Mouse (Mus musculus) heart, embryonic 11.5 days (tissue): ENCODE results near the gene Sfxn2. TPM values are rescaled to one million over a fixed set of nuclear protein-coding genes. Genes with fewer than 3 reads are reported as not detected.

Experiments
- ATAC-seq: fragments of 200-750 bp; cut with Nextera tagmentation; replicated peaks from 2 replicates; pipeline ENCODE4 v1.8.0; 2017; ENCODE audit warnings: moderate library complexity; ENCODE audit not compliant: insufficient number of reproducible peaks, low FRiP score, low TSS enrichment
- H3K27ac ChIP-seq: fragments of 300-500 bp; sonication (generic); 2 replicates; pipeline ENCODE4 v1.5.1; 2014; ENCODE audit warnings: mild to moderate bottlenecking, low read depth, low read length
- H3K27me3 ChIP-seq: fragments of 300-500 bp; sonication (generic); 2 replicates; pipeline ENCODE4 v1.6.1; 2014; ENCODE audit warnings: mild to moderate bottlenecking, low read length, mixed read lengths; ENCODE audit not compliant: control insufficient read depth, insufficient read depth
- H3K36me3 ChIP-seq: fragments of 300-500 bp; sonication (generic); 2 replicates; pipeline ENCODE4 v1.6.1; 2014; ENCODE audit warnings: mild to moderate bottlenecking, low read length, moderate library complexity, mixed read lengths; ENCODE audit not compliant: control insufficient read depth, insufficient read depth
- H3K4me1 ChIP-seq: fragments of 300-500 bp; sonication (generic); 2 replicates; pipeline ENCODE4 v1.6.1; 2014; ENCODE audit warnings: low read length; ENCODE audit not compliant: control insufficient read depth, insufficient read depth
- H3K4me2 ChIP-seq: fragments of 300-500 bp; sonication (generic); 2 replicates; pipeline ENCODE4 v1.6.1; 2014; ENCODE audit warnings: mild to moderate bottlenecking, moderate library complexity
- H3K4me3 ChIP-seq: fragments of 300-500 bp; sonication (generic); 2 replicates; pipeline ENCODE4 v1.5.1; 2014; ENCODE audit warnings: low read depth, low read length
- H3K9ac ChIP-seq: fragments of 300-500 bp; sonication (generic); 2 replicates; pipeline ENCODE4 v1.6.1; 2014; ENCODE audit warnings: mild to moderate bottlenecking, low read depth, low read length, moderate library complexity
- H3K9me3 ChIP-seq: fragments of 300-500 bp; sonication (generic); replicated peaks from 2 replicates; pipeline ENCODE4 v1.6.1; 2016; ENCODE audit warnings: low read length; ENCODE audit not compliant: control insufficient read depth
- WGBS: fragments of 180-500 bp; shearing (Covaris S2); extraction: QIAGEN DNeasy Blood & Tissue Kit; methylation state at CpG from one replicate; pipeline ENCODE4 v1.1.7; 2014; ENCODE audit not compliant: insufficient replicate concordance; 5-methylcytosine and 5-hydroxymethylcytosine counted together
- polyA plus RNA-seq: library from polyadenylated mRNA; unstranded; fragments of >200 nt; fragmentation: Nextera tagmentation; extraction: Ambion mirVana; gene quantifications from 2 replicates; pipeline ENCODE4 v1.2.1, GENCODE M21; 2014

Sfxn2 gene
- polyA plus RNA-seq, 1 experiment from 2014 or later, result 10.5 TPM

- H3K27me3 ChIP-seq, result no peaks in the 10 kb centered on the region
Observed at GRCm38 (mm10) chr19:46639053-46639452, 65.9 kb downstream of the Sfxn2 start.

GRCm38 (mm10) chr19:46639496-46639895 lies 66.3 kb downstream of the Sfxn2 start:
- no peak overlapping the region for H3K4me3 ChIP-seq
- no peak overlapping the region for H3K9ac ChIP-seq
- peaks cover 2% of the 10 kb centered on the region; the same call in 1 of the 2 replicates for H3K36me3 ChIP-seq
- H3K27ac ChIP-seq, result peak overlapping the region; percentile 22; the same call in 1 of the 2 replicates
- H3K4me1 ChIP-seq, result peaks cover 83% of the 10 kb centered on the region
- no peak overlapping the region for H3K4me2 ChIP-seq
- no peaks in the 10 kb centered on the region for H3K27me3 ChIP-seq
- WGBS, result 84% methylated on average over 14 of the region's 14 CpGs
- ATAC-seq, result no peak
- H3K9me3 ChIP-seq, result no peaks in the 10 kb centered on the region

More at GRCm38 (mm10) chr19:46639053-46639452, 65.9 kb downstream of the Sfxn2 start:
- no peak for ATAC-seq
- Histone ChIP-seq H3K27ac (peak overlapping the region; percentile 22; the same call in 1 of the 2 replicates), H3K4me1 (peaks cover 81% of the 10 kb centered on the region), H3K36me3 (peaks cover 2% of the 10 kb centered on the region; the same call in 1 of the 2 replicates), H3K9me3 (no peaks in the 10 kb centered on the region), H3K4me2 (no peak overlapping the region), H3K9ac (no peak overlapping the region), H3K4me3 (no peak overlapping the region)

- WGBS, result 81% methylated on average over 8 of the region's 8 CpGs
- ATAC-seq, result no peak
Observed at GRCm38 (mm10) chr19:46640780-46641179, 67.6 kb downstream of the Sfxn2 start.

GRCm38 (mm10) chr19:46641420-46642085 lies 68.4 kb downstream of the Sfxn2 start:
- Histone ChIP-seq H3K27ac (peak overlapping the region; percentile 94), H3K36me3 (peaks cover 2% of the 10 kb centered on the region), H3K9ac (peak overlapping the region; percentile 62), H3K9me3 (no peaks in the 10 kb centered on the region), H3K27me3 (no peaks in the 10 kb centered on the region), H3K4me2 (peak overlapping the region; percentile 43), H3K4me3 (no peak overlapping the region), H3K4me1 (peaks cover 87% of the 10 kb centered on the region)
- 42% methylated on average over 19 of the region's 19 CpGs for WGBS
- 0 out of 2 replicates have a peak, but pooled peaks have one; percentile 37 for ATAC-seq

More at GRCm38 (mm10) chr19:46640780-46641179, 67.6 kb downstream of the Sfxn2 start:
- H3K27ac ChIP-seq, result peak overlapping the region; percentile 94
- H3K4me2 ChIP-seq, result no peak overlapping the region
- no peak overlapping the region for H3K9ac ChIP-seq
- peaks cover 86% of the 10 kb centered on the region for H3K4me1 ChIP-seq
- H3K36me3 ChIP-seq, result peaks cover 2% of the 10 kb centered on the region; the same call in 1 of the 2 replicates
- H3K27me3 ChIP-seq, result no peaks in the 10 kb centered on the region
- no peak overlapping the region for H3K4me3 ChIP-seq
- H3K9me3 ChIP-seq, result no peaks in the 10 kb centered on the region

- Histone ChIP-seq H3K4me1 (peaks cover 89% of the 10 kb centered on the region), H3K27me3 (no peaks in the 10 kb centered on the region), H3K9ac (peak overlapping the region; percentile 62), H3K36me3 (peaks cover 2% of the 10 kb centered on the region), H3K4me2 (peak overlapping the region; percentile 43), H3K27ac (peak overlapping the region; percentile 94), H3K4me3 (no peak overlapping the region), H3K9me3 (no peaks in the 10 kb centered on the region)
- no peak for ATAC-seq
- WGBS, result 55% methylated on average over 22 of the region's 22 CpGs
Observed at GRCm38 (mm10) chr19:46642136-46642753, 69.1 kb downstream of the Sfxn2 start.

GRCm38 (mm10) chr19:46643236-46643635 lies 70.1 kb downstream of the Sfxn2 start:
- ATAC-seq, result no peak
- Histone ChIP-seq H3K27ac (peak overlapping the region; percentile 94; the same call in 1 of the 2 replicates), H3K4me2 (no peak overlapping the region)

GRCm38 (mm10) chr19:46644343-46644792 lies 71.2 kb downstream of the Sfxn2 start:
- ATAC-seq, result no peak
- Histone ChIP-seq H3K27ac (peak overlapping the region; percentile 73), H3K4me3 (no peak overlapping the region), H3K36me3 (peaks cover 2% of the 10 kb centered on the region; the same call in 1 of the 2 replicates), H3K27me3 (no peaks in the 10 kb centered on the region), H3K4me2 (peak overlapping the region; percentile 25), H3K9me3 (no peaks in the 10 kb centered on the region), H3K9ac (peak overlapping the region; percentile 34; the same call in 1 of the 2 replicates), H3K4me1 (peaks cover 77% of the 10 kb centered on the region)
- WGBS, result 51% methylated on average over 10 of the region's 10 CpGs

More at GRCm38 (mm10) chr19:46643236-46643635, 70.1 kb downstream of the Sfxn2 start:
- Histone ChIP-seq H3K9ac (no peak overlapping the region), H3K9me3 (no peaks in the 10 kb centered on the region), H3K36me3 (no peaks in the 10 kb centered on the region; the same call in 1 of the 2 replicates), H3K4me1 (peaks cover 87% of the 10 kb centered on the region), H3K27me3 (no peaks in the 10 kb centered on the region), H3K4me3 (no peak overlapping the region)
- 61% methylated on average over 5 of the region's 5 CpGs for WGBS

GRCm38 (mm10) chr19:46644793-46645602 lies 71.8 kb downstream of the Sfxn2 start:
- H3K4me3 ChIP-seq, result no peak overlapping the region
- peak overlapping the region; percentile 25 for H3K4me2 ChIP-seq
- ATAC-seq, result peak; percentile 46; the same call in 1 of the 2 replicates
- peaks cover 2% of the 10 kb centered on the region; the same call in 1 of the 2 replicates for H3K36me3 ChIP-seq
- 18% methylated on average over 12 of the region's 12 CpGs for WGBS
- peak overlapping the region; percentile 73 for H3K27ac ChIP-seq
- no peaks in the 10 kb centered on the region for H3K27me3 ChIP-seq
- peak overlapping the region; percentile 34; the same call in 1 of the 2 replicates for H3K9ac ChIP-seq
- H3K9me3 ChIP-seq, result no peaks in the 10 kb centered on the region
- peaks cover 71% of the 10 kb centered on the region for H3K4me1 ChIP-seq
